Mouse (Mus musculus) activated CD4-positive, CD25-positive, alpha-beta regulatory T cell (primary cell): ENCODE data around the gene Dnajc12. TPM values are rescaled to one million over a fixed set of nuclear protein-coding genes. Genes with fewer than 3 reads are reported as not detected.

Source experiments
- polyA plus RNA-seq, 2 experiments: library from polyadenylated mRNA; unstranded; fragments of 100-300 nt; shearing (Covaris generic); gene quantifications; one replicate each; pipeline ENCODE4 v1.2.1; 2017

Dnajc12 gene
- polyA plus RNA-seq: 1 to 10 TPM; 3.4 to 4.3 TPM

DNA sequence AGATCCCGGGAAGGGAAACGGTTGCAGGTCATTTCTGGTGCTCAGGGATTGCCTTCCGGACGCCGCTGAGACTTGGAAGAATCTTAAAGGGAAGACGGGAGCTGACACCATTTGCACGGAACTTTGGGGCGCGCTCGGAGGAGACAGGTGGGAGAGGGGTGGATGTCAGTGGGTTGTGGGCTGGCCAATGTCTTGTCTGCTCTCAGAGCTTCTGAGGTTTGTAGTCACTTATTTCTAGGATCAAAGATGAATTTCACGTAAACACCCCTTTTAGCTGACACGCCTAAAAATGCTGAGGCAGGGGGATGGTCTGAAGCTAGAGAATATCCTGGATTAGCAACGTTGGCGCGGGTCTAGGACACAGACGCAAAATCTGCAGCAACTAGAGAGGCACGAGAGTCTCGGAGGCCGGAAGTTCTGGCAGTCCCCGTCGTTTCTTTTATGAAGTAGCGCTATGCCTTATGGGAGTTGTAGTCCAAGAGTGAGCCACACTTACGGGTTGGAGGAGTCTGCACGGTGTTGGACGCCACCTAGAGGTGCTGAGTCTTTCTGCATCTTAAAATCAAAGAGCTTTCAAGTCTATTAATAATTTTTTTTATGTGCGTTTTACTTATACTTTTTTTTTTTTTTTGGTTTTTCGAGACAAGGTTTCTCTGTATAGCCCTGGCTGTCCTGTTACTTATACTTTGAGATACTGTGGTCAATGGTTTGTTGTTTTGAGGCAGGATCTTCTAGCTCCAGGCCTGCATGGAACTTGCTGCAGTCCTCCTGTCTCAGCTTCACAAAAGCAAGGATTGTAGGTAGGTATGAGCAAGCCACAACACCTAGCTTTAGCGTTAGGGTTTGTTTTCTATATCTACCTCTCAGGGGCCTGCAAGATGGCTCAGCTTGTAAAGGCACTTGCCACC, at the start of gene Dnajc12:
Gene Dnajc12 (plus strand): TSS at position 72 of the 908 bp plus-strand sequence.

GRCm38 (mm10) chr10:63381498-63382280, 554 bp upstream of the Dnajc12 start, which contains the start of gene Sirt1:
Gene Sirt1, minus strand, starts transcription at chr10:63381704.

GRCm38 (mm10) chr10:63421739-63422735, 39.8 kb downstream of the Dnajc12 start, which contains the start of gene Gm7075:
Gene Gm7075, minus strand, starts transcription at chr10:63421789.

GRCm38 (mm10) chr10:63429785-63430305, 47.6 kb downstream of the Dnajc12 start, which contains the start of gene Ctnna3:
Gene Ctnna3, plus strand, starts transcription at chr10:63430098.

Other genes starting within 250 kb of the Dnajc12 start
- under 1 TPM in 1 of 2 experiments, not detected in 1; 0.60 TPM for gene Mypn, start 178.5 kb upstream of the Dnajc12 start, polyA plus RNA-seq
- gene Herc4, start 138.6 kb upstream of the Dnajc12 start, polyA plus RNA-seq: 100 to 1,000 TPM; 115 to 152 TPM
- 10 to 100 TPM; 18.8 to 22.7 TPM for gene Sirt1, start 739 bp upstream of the Dnajc12 start, polyA plus RNA-seq
- not detected for gene Gm7075, start 39.3 kb downstream of the Dnajc12 start, polyA plus RNA-seq
- under 1 TPM in 1 of 2 experiments, not detected in 1; 0.16 TPM for gene Ctnna3, start 47.7 kb downstream of the Dnajc12 start, polyA plus RNA-seq